Mouse (Mus musculus) adipocyte (in vitro differentiated cells): ENCODE measurements around the gene Galntl6.

ENCODE experiments used
- DNase-seq: peaks from one replicate; pipeline ENCODE4 v3.0.0-alpha.2; 2016; ENCODE audit warnings: low spot score

Gene Galntl6

GRCm38 (mm10) chr8:57962286-57963110, 949.9 kb downstream of the Galntl6 start:
- no peak for DNase-seq

DNA sequence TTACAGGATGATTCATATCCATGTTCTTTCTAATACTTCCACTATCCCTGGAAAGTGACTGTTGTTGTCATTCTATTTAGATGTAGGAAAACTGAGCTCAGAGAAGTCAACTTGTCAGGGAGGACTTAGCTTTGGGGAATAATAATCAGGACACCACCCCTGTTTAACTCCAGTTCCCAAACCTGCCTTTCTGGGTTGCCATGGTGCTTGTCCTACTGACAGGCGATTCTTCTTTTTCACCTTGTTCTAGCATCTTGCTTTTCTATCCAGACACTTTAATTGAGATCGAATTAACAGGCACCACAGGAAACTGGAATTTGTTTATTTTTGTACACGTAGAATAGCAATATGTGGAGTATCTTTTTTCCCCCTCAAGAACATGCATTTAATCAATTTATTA, 953.3 kb downstream of the Galntl6 start:
- DNase-seq, result no peak

- DNase-seq, result no peak
These were observed 954.1 kb downstream of the Galntl6 start for GRCm38 (mm10) chr8:57958121-57958901.

DNA sequence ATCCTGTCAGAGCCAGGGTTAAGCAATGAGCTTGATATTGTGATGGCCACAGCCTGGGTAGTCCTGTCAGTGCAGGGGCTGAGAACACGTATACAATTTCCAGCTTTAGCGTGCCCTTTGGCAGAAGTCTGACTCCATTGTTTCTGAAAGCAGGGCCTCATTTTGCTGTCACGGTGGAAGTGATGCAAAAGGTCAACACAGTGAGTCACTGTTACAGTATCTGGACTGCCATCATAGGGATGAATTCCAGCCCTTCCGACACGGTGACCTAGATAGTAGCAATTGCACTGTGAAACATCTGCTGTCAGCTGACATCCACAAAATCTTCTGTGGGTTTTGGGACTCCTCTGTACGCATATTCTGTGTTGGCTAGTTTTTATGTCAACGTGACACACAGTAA, 956.9 kb downstream of the Galntl6 start:
- no peak for DNase-seq

GRCm38 (mm10) chr8:57941113-57941512, 971.3 kb downstream of the Galntl6 start:
- DNase-seq, result no peak

- no peak for DNase-seq
These were observed 972.5 kb downstream of the Galntl6 start for GRCm38 (mm10) chr8:57939856-57940420.

- peak; percentile 60 for DNase-seq
These were observed 973.1 kb downstream of the Galntl6 start for GRCm38 (mm10) chr8:57939177-57939855.

DNA sequence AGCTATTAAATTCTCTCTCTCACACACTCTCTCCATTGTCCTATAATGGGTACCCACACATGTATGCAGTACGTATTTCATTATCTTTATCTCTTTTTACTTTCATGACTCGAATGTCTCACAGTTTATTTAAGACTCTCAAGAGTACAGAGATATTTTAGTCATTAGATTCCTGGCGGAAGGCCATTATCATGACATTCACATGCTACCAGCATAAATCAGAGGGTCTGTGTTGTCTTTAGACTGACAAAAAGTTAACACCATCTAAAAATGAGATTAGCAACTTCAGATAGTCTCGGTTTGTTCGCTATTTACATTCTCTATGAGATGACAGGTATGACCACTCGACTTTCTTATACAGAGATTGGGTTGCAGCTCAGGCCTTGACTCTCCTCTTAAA, 985.4 kb downstream of the Galntl6 start:
- DNase-seq, result no peak

DNA sequence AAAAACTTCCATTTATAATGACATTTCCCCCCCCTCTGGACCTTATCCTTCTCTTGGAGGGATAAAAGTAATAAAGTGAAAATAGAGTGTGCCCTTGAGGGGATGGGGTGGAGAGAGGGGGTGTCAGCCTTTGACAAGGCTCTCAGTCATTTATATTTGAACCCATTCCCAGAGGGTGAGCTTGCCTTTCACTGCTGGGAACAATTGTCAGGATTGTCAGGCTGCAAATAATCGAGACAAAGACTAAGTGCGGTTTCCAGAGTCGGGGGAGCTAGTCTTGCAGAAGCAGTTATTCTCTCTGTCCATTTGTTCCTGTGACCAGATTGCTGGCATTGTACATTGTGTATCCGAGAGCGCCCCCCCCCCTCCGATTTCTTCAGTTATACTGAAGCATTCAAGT, 988.9 kb downstream of the Galntl6 start:
- DNase-seq, result no peak

GRCm38 (mm10) chr8:57923130-57923529, 989.3 kb downstream of the Galntl6 start:
- DNase-seq, result no peak

DNA sequence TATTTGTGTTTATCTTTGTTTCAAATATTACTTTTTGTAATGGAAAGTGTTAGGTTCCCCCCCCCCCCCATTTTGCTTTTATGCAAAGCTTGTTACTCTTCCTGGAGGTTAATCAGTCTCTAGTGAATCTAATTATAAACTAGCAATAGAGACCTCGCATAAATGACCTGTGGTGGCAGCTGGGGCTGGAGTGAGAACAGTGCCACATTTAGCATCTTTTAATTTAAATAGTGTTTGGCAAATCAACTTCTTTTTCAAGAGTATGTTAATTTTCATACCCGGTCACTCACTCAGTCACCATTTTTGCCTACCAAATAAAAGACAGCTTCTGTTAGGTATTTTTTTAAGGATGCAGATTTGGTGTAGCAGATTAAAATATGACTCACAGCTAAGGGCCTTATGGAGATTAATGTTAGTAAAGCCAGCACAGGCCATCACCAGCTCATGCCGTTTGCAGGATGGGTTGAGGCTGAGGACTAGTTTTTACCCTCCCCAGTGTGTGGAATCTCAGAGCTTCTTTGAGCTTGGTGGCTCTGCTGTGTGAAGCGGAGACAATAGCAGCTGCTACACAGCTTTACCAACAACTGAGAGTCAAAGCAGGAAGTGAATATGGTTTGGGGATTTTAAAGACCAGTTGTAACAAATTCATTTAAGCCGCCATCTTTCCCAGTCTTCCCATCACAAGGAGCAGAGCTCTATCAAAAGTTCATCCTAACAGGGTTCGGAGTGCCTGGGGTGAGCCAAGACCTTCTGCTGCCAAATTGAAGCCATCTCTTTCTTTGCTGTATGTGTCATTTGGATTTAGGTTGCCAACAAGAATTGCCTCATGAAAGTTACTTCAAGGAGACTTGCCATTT, 990.0 kb downstream of the Galntl6 start:
- DNase-seq, result no peak

GRCm38 (mm10) chr8:57920326-57920903, 992.0 kb downstream of the Galntl6 start:
- DNase-seq, result no peak

DNA sequence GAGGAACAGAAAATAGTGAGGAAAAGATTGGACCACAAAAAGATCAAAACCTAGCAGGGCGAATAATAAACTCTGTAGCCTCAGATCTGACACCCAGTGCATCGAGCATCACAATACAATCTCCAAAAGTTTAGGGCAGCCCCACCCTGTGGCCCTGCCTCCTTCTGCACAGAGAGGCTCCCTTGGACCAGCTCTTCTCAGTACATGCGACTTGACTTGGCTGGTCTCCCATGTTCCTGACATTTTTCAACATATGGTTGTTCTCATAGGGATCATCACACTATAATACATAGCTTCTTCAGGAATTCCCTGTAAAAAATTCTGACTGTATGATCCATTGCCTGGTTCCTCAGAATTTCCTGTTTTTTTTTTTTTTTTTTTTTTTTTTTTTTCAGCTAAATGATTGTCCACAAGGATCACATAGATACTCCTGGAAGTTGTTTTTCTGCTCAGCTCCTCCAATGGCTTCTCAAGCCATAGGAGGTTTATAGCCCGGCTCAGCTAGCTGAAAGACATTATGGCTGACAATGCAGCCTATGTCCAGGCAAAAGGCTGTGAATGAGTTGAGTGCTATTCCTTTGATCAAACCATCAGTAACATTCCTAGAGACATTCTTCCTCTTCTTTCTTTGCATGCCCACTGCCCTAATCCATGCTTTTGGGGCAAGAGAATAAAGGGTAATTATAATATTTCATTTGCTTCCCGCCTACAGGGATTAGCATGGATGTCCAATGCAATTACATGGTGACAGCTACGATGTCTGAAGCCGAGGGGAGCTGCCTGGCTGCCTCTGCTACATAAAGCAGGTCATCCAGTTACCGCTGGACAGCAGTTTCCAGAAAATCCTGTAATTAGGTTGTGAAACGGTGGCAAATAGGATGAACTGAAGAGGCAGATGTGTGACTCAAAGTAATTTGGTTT, 993.5 kb downstream of the Galntl6 start:
- DNase-seq, result no peak

- no peak for DNase-seq
These were observed 1019.1 kb downstream of the Galntl6 start for GRCm38 (mm10) chr8:57893360-57893759.

GRCm38 (mm10) chr8:57892115-57892514, 1020.3 kb downstream of the Galntl6 start:
- no peak for DNase-seq

GRCm38 (mm10) chr8:57890159-57890558, 1022.3 kb downstream of the Galntl6 start:
- no peak for DNase-seq

GRCm38 (mm10) chr8:57888831-57889230, 1023.6 kb downstream of the Galntl6 start:
- DNase-seq, result no peak

DNA sequence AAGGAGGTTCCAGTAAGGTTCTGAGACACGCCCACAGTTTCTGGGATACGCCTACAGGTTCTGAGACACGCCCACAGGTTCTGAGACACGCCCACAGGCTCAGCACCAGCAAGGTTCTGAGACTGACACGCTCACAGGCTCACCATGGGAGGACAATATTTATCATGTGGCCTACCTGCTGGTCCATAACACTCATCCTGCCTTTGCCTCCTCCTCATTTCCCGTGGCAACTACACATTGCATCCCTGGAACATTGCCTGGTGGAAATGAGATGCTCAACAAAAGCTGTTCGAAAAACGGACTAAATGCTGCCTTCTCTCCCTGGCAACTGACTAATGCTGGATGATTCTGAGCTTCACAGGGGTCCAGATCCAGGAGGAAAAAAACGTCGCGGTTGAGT, 1033.0 kb downstream of the Galntl6 start:
- no peak for DNase-seq

DNA sequence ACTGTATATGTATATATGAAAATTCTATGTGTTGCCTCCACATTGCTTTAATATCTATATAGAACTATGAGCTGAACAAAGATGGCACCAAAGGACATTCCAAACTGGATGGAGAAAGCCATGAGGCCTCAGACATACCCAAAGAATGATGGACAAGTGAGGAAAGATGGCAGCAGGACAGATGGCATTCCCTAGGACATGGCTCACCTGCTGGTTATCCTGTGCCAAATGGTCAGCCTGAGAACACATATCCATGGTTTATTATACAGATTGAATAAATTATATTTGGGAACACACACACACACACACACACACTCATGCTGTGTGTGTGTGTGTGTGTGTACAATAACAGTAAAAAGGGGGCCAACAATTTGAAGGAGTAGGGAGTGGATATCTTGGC, 1063.4 kb downstream of the Galntl6 start:
- DNase-seq, result no peak

GRCm38 (mm10) chr8:57843461-57843860, 1069.0 kb downstream of the Galntl6 start:
- DNase-seq, result no peak
